Mouse (Mus musculus): ENCODE results near the gene Myh9. TPM values are rescaled to one million over a fixed set of nuclear protein-coding genes. Genes with fewer than 3 reads are reported as not detected.

The Myh9 gene
- polyA plus RNA-seq, 1 experiment from 2014 or later = 31.8 TPM

DNA sequence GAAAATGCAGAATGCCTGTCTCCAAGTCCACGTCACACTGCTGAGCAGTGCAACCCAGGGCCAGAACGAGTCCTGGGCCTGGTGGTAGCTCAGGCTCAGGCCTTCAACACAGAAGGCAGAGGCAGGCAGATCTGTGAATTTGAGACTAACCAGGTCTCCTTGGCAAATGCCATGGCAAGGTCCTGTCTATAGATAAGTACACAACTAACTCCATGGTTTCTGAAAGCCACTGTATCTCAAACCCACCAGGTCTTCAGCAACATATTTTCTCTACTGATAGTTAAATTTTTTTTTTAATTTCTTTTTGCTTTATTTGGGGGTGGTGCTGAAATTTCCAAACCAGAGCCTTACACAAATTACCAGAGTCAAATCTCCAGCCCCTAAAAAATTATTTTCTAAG is 19.3 kb downstream of the Myh9 start:
- H3K4me1 ChIP-seq (ENCODE audit: control insufficient read depth, insufficient read depth, low read length) = peaks cover 85% of the 10 kb centered on the region
- peak overlapping the region; percentile 84 for H3K27ac ChIP-seq (ENCODE audit: low read depth, low read length)
- H3K4me3 ChIP-seq (ENCODE audit: low read depth, low read length) = no peak overlapping the region
- H3K9ac ChIP-seq (ENCODE audit: low read depth, low read length) = no peak overlapping the region; the same call in 1 of the 2 replicates
- no peaks in the 10 kb centered on the region for H3K9me3 ChIP-seq (replicated peaks; ENCODE audit: control insufficient read depth, low read length)
- WGBS (ENCODE audit: insufficient replicate concordance) = 47% methylated on average over 2 of the region's 2 CpGs
- H3K4me2 ChIP-seq = no peak overlapping the region
- no peak for ATAC-seq (replicated peaks; ENCODE audit: insufficient number of reproducible peaks, low FRiP score, low TSS enrichment)
- no peaks in the 10 kb centered on the region for H3K36me3 ChIP-seq (ENCODE audit: control insufficient read depth, insufficient read depth, low read length)
- no peaks in the 10 kb centered on the region for H3K27me3 ChIP-seq (ENCODE audit: control insufficient read depth, insufficient read depth, low read length)

DNA sequence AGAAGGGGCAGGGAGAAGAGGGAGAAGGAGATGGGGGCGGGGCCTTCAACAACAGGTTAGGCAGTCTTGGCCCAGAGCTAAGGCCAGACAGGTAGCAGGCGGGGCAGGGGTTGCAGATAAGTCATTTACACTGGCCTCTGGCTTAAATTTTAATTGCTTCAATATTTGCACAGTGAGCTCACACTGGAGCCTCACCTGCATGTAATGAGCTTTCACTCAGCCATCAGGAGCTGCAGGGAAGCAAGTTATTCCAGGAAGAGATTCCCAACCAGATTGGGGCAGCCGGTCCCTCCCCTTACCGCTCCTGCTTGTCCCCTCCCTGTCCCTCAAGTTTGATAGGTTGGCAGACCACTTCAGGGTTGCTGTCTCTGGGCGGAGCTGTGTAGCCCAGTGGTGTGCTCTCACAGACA is 19.9 kb downstream of the Myh9 start:
- no peak overlapping the region for H3K4me3 ChIP-seq (ENCODE audit: low read depth, low read length)
- no peaks in the 10 kb centered on the region for H3K9me3 ChIP-seq (replicated peaks; ENCODE audit: control insufficient read depth, low read length)
- peaks cover 85% of the 10 kb centered on the region for H3K4me1 ChIP-seq (ENCODE audit: control insufficient read depth, insufficient read depth, low read length)
- WGBS (ENCODE audit: insufficient replicate concordance) = 34% methylated on average over 5 of the region's 5 CpGs
- no peaks in the 10 kb centered on the region for H3K27me3 ChIP-seq (ENCODE audit: control insufficient read depth, insufficient read depth, low read length)
- H3K9ac ChIP-seq (ENCODE audit: low read depth, low read length) = 0 out of 2 replicates have a peak overlapping the region, but pooled peaks have one; percentile 52
- no peak for ATAC-seq (replicated peaks; ENCODE audit: insufficient number of reproducible peaks, low FRiP score, low TSS enrichment)
- peak overlapping the region; percentile 34 for H3K4me2 ChIP-seq
- H3K36me3 ChIP-seq (ENCODE audit: control insufficient read depth, insufficient read depth, low read length) = no peaks in the 10 kb centered on the region
- H3K27ac ChIP-seq (ENCODE audit: low read depth, low read length) = peak overlapping the region; percentile 84

DNA sequence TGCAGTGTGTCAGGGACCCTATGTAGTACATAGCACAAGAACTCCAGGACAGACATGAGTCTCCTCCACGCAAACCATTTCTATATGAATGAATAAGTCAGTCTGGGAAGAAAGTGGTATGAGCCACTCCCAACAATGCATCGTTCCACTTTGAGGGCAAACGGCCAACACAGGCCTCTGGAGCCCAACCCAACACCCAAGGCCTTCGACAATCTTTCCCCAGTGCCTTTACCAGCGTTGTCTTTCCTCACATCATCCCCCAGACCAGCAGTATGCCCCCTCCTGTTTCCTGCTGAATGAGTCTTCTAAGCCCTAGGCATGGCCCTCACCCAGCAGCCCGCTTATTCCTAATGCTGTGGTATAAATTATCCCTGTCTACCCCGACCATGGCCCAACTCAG is 20.6 kb downstream of the Myh9 start:
- peaks cover 89% of the 10 kb centered on the region for H3K4me1 ChIP-seq (ENCODE audit: control insufficient read depth, insufficient read depth, low read length)
- no peak for ATAC-seq (replicated peaks; ENCODE audit: insufficient number of reproducible peaks, low FRiP score, low TSS enrichment)
- 37% methylated on average over 7 of the region's 7 CpGs for WGBS (ENCODE audit: insufficient replicate concordance)
- no peaks in the 10 kb centered on the region for H3K36me3 ChIP-seq (ENCODE audit: control insufficient read depth, insufficient read depth, low read length)
- no peaks in the 10 kb centered on the region for H3K9me3 ChIP-seq (replicated peaks; ENCODE audit: control insufficient read depth, low read length)
- H3K9ac ChIP-seq (ENCODE audit: low read depth, low read length) = peak overlapping the region; percentile 52; the same call in 1 of the 2 replicates
- peak overlapping the region; percentile 34 for H3K4me2 ChIP-seq
- H3K27me3 ChIP-seq (ENCODE audit: control insufficient read depth, insufficient read depth, low read length) = no peaks in the 10 kb centered on the region
- no peak overlapping the region for H3K4me3 ChIP-seq (ENCODE audit: low read depth, low read length)
- H3K27ac ChIP-seq (ENCODE audit: low read depth, low read length) = peak overlapping the region; percentile 84

DNA sequence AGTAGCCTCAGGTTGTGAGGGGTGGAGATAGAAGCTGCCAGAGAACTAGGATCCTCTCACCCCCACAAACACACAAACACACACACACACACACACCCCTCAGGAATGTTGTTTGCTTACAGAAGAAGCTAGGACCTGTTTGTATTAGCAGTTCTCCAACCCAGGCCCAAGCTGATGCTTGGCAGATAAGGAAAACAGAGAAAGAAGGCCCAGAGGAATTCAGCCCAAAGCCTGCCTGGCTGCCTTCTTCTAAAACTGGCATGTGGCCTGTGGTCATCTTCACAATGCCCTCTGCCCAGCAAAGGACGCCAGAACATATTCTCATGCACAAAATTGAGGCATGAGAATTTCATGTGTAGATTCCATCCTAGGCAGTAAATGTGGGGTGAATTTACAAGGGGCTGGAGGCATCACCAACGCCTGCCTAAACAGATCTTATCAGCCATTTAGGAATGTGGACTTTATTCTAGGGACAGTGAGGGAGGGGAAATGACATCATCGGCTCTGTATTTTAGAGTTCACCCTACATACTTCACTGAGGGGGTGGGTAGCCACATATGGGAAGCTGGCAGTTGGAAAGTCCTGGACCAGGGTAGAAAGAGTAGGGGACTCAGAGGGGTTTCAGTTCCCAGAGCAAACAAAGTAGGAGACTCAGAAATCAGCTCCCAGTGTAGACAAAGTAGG is 21.4 kb downstream of the Myh9 start:
- Histone ChIP-seq H3K9me3 (replicated peaks; ENCODE audit: control insufficient read depth, low read length) (no peaks in the 10 kb centered on the region), H3K27me3 (ENCODE audit: control insufficient read depth, insufficient read depth, low read length) (no peaks in the 10 kb centered on the region), H3K4me2 (peak overlapping the region; percentile 34), H3K9ac (ENCODE audit: low read depth, low read length) (peak overlapping the region; percentile 43; the same call in 1 of the 2 replicates), H3K36me3 (ENCODE audit: control insufficient read depth, insufficient read depth, low read length) (no peaks in the 10 kb centered on the region), H3K27ac (ENCODE audit: low read depth, low read length) (peak overlapping the region; percentile 84), H3K4me1 (ENCODE audit: control insufficient read depth, insufficient read depth, low read length) (peaks cover 89% of the 10 kb centered on the region), H3K4me3 (ENCODE audit: low read depth, low read length) (no peak overlapping the region)
- 14% methylated on average over 3 of the region's 3 CpGs for WGBS (ENCODE audit: insufficient replicate concordance)
- no peak; the same call in 1 of the 2 replicates for ATAC-seq (replicated peaks; ENCODE audit: insufficient number of reproducible peaks, low FRiP score, low TSS enrichment)

DNA sequence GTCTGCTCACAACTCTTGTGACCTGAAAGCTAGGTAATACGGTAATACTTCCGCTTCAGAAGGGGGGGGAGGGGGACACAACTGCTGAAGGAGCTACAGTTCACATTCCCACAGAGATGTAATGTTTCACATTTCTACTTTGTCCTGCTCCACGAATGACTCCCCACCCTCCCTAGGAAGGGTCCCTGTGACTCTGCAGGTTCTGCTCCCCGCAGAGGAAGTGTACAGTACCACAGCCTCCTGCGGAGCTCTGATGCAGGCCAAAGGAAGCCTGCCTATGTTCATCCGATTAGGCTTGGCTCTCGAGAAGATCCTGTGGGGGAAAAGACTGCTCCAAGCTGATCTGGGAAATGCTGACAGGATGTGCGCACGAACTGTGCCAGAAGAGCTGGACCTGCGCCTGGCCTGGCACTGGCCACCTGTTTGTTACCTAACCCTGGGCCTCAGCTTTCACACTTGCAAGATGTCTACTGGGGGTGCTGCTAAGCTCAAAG is 22.0 kb downstream of the Myh9 start:
- WGBS (ENCODE audit: insufficient replicate concordance) = 57% methylated on average over 10 of the region's 10 CpGs
- no peaks in the 10 kb centered on the region for H3K36me3 ChIP-seq (ENCODE audit: control insufficient read depth, insufficient read depth, low read length)
- no peaks in the 10 kb centered on the region for H3K9me3 ChIP-seq (replicated peaks; ENCODE audit: control insufficient read depth, low read length)
- no peak overlapping the region for H3K4me3 ChIP-seq (ENCODE audit: low read depth, low read length)
- H3K9ac ChIP-seq (ENCODE audit: low read depth, low read length) = peak overlapping the region; percentile 43; the same call in 1 of the 2 replicates
- H3K4me1 ChIP-seq (ENCODE audit: control insufficient read depth, insufficient read depth, low read length) = peaks cover 87% of the 10 kb centered on the region
- no peak for ATAC-seq (replicated peaks; ENCODE audit: insufficient number of reproducible peaks, low FRiP score, low TSS enrichment)
- H3K27ac ChIP-seq (ENCODE audit: low read depth, low read length) = peak overlapping the region; percentile 84
- no peaks in the 10 kb centered on the region for H3K27me3 ChIP-seq (ENCODE audit: control insufficient read depth, insufficient read depth, low read length)
- H3K4me2 ChIP-seq = no peak overlapping the region

DNA sequence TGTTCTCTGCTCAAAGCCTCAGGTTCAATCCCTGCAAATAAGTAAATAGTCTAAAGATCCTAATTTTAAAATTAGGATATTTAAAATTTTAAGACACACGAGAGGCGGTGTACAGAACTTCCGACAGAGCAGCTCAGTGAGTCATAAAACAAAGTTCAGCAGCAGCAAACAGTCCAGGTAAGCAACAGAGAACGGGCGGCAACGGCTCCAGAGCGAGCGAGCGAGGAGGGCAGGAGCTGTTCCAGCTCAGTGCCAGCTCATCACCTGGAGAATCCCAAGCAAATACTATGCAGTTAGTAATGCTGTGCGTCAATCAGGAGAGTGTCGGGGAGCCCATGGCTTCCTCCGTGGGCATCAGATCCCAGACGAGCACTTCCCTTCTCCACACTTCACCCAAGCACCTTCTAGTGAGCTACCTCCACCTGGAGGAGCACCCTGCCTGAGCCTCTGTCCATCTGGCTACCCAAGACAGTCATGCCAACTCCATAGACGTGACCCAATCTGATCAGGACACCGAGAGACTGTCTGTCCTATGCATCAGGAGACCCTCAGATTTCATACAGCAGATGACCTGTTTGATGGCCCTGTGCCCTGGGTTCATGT is 23.3 kb downstream of the Myh9 start:
- no peak overlapping the region for H3K9ac ChIP-seq (ENCODE audit: low read depth, low read length)
- no peak overlapping the region for H3K27ac ChIP-seq (ENCODE audit: low read depth, low read length)
- H3K4me3 ChIP-seq (ENCODE audit: low read depth, low read length) = no peak overlapping the region
- no peak overlapping the region for H3K4me2 ChIP-seq
- ATAC-seq (replicated peaks; ENCODE audit: insufficient number of reproducible peaks, low FRiP score, low TSS enrichment) = no peak
- peaks cover 90% of the 10 kb centered on the region for H3K4me1 ChIP-seq (ENCODE audit: control insufficient read depth, insufficient read depth, low read length)
- 83% methylated on average over 15 of the region's 15 CpGs for WGBS (ENCODE audit: insufficient replicate concordance)
- H3K9me3 ChIP-seq (replicated peaks; ENCODE audit: control insufficient read depth, low read length) = no peaks in the 10 kb centered on the region
- H3K36me3 ChIP-seq (ENCODE audit: control insufficient read depth, insufficient read depth, low read length) = no peaks in the 10 kb centered on the region
- no peaks in the 10 kb centered on the region for H3K27me3 ChIP-seq (ENCODE audit: control insufficient read depth, insufficient read depth, low read length)

DNA sequence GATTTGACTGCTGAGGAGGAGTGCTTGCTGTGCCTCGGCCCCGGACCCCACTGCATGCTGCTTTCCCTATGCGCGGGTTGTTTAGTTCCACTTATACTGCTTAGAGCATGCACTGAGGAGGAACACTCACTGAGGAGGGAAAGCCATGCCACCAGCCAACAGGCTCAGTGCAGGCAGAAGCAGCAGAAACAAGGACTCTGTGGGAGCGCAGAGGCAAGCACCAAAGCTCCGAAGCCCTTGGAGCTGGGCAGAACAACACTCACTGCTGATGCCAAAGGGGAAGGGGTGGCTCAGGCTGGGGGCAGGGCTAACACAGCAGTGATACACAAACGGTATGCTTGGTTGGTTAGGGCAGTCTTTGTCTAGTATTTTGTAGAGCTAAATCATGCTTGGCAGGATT is 24.6 kb downstream of the Myh9 start:
- Histone ChIP-seq H3K4me2 (peak overlapping the region; percentile 14; the same call in 1 of the 2 replicates), H3K4me1 (ENCODE audit: control insufficient read depth, insufficient read depth, low read length) (peaks cover 81% of the 10 kb centered on the region), H3K4me3 (ENCODE audit: low read depth, low read length) (no peak overlapping the region), H3K36me3 (ENCODE audit: control insufficient read depth, insufficient read depth, low read length) (peaks cover 5% of the 10 kb centered on the region; the same call in 1 of the 2 replicates), H3K9me3 (replicated peaks; ENCODE audit: control insufficient read depth, low read length) (no peaks in the 10 kb centered on the region), H3K27ac (ENCODE audit: low read depth, low read length) (peak overlapping the region; percentile 60), H3K27me3 (ENCODE audit: control insufficient read depth, insufficient read depth, low read length) (no peaks in the 10 kb centered on the region), H3K9ac (ENCODE audit: low read depth, low read length) (peak overlapping the region; percentile 28; the same call in 1 of the 2 replicates)
- 62% methylated on average over 7 of the region's 7 CpGs for WGBS (ENCODE audit: insufficient replicate concordance)
- no peak for ATAC-seq (replicated peaks; ENCODE audit: insufficient number of reproducible peaks, low FRiP score, low TSS enrichment)

DNA sequence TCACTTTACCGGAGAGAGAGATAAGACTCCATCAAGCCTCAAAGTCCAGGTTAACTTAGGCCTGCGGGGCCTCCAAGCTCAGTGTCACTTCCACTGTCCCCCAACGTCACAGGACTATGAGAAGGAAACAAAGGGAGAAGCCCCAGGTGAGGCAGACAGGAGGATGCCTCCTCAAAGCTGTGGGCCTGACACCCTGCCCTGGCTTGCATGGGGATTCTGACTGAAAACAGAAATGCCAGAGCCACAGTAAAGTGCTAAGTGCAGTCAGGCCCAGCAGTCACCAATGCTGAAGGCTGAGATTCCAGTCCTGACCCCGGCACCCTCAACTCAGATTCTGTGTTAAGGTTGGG is 25.4 kb downstream of the Myh9 start:
- no peak overlapping the region for H3K4me2 ChIP-seq

More for the DNA sequence above, 25.4 kb downstream of the Myh9 start:
- H3K4me1 ChIP-seq (ENCODE audit: control insufficient read depth, insufficient read depth, low read length) = peaks cover 81% of the 10 kb centered on the region
- no peaks in the 10 kb centered on the region for H3K27me3 ChIP-seq (ENCODE audit: control insufficient read depth, insufficient read depth, low read length)
- no peak overlapping the region for H3K4me3 ChIP-seq (ENCODE audit: low read depth, low read length)
- peaks cover 10% of the 10 kb centered on the region for H3K36me3 ChIP-seq (ENCODE audit: control insufficient read depth, insufficient read depth, low read length)
- ATAC-seq (replicated peaks; ENCODE audit: insufficient number of reproducible peaks, low FRiP score, low TSS enrichment) = no peak
- H3K9me3 ChIP-seq (replicated peaks; ENCODE audit: control insufficient read depth, low read length) = no peaks in the 10 kb centered on the region
- 38% methylated on average over 4 of the region's 4 CpGs for WGBS (ENCODE audit: insufficient replicate concordance)
- H3K9ac ChIP-seq (ENCODE audit: low read depth, low read length) = peak overlapping the region; percentile 39; the same call in 1 of the 2 replicates
- peak overlapping the region; percentile 60 for H3K27ac ChIP-seq (ENCODE audit: low read depth, low read length)
